Mouse (Mus musculus) ovary, postnatal 10 days (tissue): ENCODE measurements at regions not wholly inside any gene's neighbourhood (a gene's known extent, or its start where the extent isn't known, plus 50 kb on each side); places are given as distances from the start of the nearest gene placed in this dataset.

Experiments used
- DNase-seq: peaks from one replicate; pipeline ENCODE4 v3.0.0; 2022; ENCODE audit warnings: low spot score

DNA sequence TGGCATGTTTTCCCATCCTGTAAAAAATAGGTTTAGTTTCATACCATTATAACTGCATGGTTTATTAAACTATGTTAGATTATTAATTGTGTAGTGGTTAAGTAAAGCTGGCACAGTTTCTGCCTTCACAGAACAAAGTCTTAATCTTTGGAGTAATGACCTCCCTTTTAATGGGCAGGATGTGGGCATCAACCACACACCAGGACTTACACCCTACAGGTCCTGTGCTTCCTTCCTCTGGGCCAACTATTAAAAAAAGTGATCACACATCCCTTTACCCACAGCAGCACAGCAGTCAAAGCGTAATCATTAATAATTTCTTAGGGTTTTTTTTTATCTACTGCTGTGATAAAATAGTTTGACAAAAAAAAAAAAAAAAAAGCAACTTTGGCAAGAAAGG, 300.3 kb downstream of the Fam49a start:
- DNase-seq, result no peak

DNA sequence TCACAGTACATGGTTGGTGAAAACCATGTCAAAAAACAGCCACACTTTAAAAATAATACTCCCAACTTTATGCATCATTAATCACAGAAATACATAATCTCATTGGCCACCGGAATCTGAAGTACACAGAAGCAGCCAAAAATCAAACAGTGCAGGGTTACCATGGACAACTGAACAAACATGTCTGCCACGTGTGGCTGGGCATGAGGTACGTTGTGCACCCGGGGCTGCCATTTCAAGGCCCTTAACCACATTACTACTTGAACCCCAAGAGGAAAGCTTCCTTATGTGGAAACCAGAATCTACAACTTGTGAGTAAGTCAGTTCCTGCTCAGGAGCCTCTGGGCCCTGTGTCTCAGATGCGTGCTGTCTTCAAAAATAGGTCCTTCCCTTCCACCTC, 289.9 kb downstream of the Fam49a start:
- DNase-seq, result no peak

GRCm38 (mm10) chr12:12549649-12550048, 287.7 kb downstream of the Fam49a start:
- DNase-seq, result no peak

DNA sequence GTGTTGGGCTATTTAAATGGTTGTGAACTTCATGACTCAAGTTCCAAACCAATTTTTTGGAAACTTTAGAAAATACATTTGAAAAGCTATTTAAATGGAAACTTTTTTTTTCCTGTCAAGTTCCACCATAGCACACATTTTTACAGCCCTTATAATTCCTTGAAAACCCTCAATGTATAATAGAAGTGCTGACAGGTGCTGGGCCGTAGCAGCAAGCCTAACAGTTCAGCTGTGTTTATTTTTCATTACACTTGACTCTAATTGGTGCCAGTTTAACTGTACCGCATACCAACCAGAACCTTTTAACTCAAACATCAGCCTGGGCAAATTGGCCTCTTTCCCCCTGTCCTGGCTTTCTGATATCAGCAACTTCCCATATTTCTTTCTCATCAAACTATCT, 286.7 kb downstream of the Fam49a start:
- no peak for DNase-seq

GRCm38 (mm10) chr12:12547477-12547876, 285.5 kb downstream of the Fam49a start:
- no peak for DNase-seq

DNA sequence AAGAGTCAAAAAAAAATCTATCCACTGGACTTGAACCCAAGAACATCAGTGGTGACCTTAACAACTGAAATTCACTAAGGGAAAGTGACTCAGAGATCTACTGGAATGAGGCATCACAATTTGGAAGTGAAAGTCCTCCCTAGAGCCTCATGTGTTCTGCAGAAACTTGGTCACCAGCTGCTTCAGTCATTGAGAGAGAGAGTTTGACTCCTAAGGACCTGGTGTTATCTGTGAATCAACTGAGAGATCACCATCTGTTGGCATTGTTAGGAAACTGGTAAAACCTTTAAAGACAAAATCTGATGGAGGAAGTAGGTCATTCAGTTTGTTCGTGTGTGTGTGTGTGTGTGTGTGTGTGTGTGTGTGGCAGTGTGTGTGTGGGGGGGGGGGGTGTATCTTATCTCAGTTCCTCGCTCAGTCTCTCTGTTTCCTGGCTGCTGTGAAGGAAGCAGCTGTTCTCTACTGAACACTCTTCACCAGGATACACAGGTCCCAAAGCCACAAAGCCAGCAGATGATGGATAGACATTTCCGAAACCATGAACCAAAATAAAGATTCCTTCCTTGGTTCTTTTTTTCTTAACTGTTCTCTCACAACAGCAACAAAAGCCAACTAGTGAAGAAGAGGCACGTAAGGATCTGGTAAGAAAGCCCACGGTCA, 284.6 kb downstream of the Fam49a start:
- DNase-seq, result no peak

DNA sequence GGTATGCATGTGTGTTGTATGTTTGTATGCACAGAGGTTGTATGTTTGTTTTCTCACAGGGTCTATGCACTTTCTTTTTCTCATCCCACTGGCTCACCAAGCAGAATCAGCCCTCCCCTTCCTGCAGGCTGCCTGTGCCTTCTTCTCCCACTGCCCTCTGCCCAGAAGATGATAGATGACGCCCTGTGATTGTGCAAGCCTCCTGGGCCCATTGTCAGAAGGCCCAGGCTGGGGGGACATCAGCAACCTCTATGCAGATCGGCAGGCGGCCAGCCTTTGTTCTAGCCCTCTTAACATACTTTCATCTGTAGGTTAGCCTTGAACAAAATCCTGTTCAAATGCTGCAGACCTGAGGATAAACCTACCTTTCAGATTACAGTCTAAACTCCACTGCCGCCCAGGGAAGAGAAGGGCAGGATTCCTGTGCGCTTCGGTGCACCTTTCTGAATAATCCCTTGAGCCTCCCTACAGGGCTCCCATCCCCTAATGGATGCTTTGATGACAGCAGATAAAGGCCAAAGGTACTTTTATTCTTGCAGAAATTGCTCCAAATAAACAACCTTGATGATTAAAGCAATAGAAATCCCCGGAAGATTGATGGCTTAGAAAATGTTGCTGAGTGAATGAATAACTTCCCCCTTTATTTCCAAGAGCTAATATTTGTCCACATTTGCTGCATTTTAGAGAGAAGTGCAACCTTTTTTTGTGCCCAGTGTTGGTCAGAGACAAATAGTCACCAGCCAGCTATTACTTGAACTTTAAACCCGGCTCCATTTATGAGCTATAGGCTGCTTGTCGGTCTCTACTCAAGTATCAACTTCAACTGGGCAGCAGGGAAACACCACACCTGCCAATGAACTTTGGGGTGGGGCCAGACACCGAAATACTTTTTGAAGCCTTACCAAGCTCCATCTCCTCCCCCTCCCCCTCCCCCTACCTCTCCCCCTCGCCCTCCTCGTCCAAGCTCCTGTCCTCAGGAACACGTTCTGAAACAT, 279.4 kb downstream of the Fam49a start:
- no peak for DNase-seq

DNA sequence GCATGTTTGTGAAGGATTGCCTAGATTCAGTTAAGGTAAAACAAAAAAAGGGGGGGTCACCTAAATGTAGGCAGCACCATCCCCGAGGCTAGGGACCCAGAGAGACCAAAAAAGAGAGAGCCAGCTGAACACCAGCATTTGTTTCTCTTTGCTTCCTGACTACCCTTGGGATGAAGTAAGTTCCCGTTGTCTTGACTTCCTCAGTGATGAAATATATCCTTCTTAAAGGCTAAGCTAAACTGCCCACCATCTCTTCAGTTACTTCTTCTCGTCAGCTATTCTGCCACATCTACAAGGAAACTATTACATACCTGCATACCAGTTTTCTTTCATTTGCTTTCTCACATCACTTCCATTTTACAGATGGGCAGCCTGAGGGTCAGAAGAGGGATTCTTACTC, 277.4 kb downstream of the Fam49a start:
- DNase-seq, result no peak

DNA sequence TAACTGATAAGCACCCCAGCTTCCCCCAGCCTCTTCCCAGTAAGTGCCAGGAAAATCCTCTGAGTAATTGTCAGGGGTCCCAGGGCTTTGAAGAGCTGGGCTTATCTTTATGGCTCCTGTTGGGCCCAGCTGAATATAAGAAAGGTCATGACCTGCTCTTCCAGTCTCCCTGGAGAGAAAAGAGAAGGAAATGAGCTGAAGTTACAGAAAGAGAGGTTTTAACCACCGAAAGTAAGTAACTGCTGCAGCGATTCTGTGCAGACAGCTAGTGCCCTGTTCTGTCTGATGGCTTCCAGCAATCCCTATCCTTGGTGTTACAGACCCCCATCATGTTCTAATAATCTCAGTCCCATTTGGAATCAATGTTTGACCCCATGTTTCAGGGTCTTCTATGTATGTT, 272.8 kb downstream of the Fam49a start:
- DNase-seq, result no peak

DNA sequence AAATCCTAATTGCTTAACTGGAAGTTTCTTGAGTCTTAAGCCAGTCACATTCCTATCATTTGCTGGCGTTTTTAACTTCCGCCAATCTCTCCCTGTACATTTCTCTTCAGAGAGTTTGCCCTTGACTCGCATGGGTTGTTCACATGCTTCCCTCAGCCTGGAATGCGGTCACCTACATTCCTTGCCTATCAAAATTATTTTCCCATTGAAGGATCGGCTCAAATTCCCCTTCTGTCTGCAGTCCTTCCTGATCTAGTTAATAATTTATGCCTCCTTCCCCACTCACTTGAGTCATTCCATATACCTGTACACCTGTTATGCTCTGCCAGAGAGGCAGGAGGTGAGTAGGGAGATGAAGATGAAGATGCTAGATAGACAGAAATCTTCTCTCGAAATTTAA, 268.9 kb downstream of the Fam49a start:
- DNase-seq, result no peak

GRCm38 (mm10) chr12:12529541-12529940, 267.6 kb downstream of the Fam49a start:
- no peak for DNase-seq

DNA sequence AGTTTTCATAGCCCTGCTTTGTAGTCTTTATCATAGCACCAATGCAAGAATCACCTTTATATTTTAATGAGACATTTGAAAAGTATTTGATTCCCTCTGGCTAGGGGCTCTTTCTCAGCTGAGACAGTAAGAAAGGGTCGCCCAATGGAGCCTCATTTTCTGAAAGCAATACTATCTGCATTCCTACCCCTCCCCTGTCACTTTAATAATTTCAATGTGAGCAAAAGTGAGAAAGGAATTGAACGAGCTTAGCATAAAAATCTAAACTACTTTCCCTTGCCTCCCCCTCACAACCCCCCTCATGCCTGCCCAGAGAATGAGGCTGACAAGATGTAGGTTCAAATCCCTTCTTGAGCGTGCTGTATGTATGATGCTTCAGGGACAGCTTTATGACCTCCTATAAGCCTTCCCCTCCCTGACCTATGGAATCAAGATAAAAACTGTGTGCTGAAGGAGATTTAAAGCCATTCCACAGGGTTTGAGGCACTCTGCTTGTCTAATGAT, 266.6 kb downstream of the Fam49a start:
- no peak for DNase-seq

- no peak for DNase-seq
These were observed 266.0 kb downstream of the Fam49a start for GRCm38 (mm10) chr12:12527766-12528477.

GRCm38 (mm10) chr12:12527366-12527765, 265.4 kb downstream of the Fam49a start:
- DNase-seq, result no peak

- no peak for DNase-seq
These were observed 258.4 kb downstream of the Fam49a start for GRCm38 (mm10) chr12:12520311-12520852.

GRCm38 (mm10) chr12:12518490-12519070, 256.6 kb downstream of the Fam49a start:
- DNase-seq, result no peak

DNA sequence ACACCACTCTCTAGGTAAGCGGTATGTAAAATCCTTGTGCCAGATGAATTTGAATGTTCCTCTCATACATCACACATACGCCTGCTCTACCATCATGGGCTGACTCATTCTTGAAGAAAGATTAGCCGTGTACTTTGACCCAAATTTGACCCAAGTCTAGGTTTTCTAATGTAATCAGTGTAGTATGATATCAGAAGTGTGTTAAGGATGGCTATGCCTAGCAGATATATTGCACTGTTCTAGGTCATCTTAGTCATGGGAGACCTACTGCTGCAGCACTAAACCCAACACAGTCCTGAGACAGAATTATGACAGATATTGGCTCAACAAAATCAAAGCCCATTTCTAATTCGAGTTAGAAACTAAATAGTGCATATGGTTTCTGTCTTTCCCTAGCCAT, 255.1 kb downstream of the Fam49a start:
- no peak for DNase-seq

DNA sequence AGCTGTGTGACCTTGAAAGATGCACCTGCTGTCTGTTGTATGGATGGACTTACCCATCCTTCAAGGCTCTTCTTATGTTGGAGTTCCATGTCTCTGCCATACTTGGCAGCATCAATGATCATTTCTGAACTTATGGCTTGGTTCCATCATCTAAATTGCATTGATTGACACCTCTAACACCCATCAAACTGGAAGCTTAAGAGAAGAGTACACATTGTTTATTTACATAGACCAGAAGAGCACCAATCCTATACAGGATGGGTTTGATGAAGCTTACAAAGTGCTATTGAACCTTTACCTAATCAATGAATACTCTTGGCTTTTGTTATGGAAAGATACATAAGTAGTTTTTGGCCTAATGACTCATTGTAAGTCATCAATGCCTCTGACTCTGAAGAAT, 248.8 kb downstream of the Fam49a start:
- no peak for DNase-seq

DNA sequence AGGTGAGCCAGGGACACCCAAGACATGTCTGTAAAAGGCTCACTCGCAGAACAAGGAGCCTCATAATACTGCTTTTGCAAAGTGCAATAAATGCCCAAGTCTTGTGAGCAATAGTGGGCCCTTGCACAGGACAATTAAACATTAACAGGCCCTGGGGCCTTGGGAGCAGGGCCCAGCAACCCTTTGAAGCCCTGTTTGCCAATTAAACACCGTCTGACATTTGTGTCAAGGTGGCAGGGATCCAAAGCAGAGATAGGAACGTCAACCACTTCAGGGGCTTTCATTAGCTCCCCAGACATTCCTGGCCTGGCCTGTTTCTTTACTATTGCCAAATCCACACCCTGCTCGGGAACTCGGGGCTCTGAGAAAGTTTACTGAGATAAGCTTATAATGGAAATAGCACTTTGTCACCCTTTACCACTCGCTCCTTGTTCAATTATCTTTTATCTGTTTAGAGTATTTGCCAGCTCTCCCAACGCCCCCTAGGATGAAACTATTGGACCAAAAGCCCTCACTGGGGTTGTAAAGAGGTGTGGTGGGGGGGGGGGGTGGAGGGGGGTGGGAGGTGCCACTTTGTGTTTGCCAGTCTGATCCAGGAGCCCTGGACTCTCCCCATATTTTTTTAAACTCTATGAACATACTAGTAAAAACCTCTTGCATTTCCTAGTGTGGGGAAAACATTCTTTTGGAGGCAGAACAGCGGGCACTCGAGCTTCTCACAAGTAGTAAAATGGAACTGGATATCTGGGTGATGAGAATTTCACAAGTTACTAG, 247.4 kb downstream of the Fam49a start:
- DNase-seq, result no peak

DNA sequence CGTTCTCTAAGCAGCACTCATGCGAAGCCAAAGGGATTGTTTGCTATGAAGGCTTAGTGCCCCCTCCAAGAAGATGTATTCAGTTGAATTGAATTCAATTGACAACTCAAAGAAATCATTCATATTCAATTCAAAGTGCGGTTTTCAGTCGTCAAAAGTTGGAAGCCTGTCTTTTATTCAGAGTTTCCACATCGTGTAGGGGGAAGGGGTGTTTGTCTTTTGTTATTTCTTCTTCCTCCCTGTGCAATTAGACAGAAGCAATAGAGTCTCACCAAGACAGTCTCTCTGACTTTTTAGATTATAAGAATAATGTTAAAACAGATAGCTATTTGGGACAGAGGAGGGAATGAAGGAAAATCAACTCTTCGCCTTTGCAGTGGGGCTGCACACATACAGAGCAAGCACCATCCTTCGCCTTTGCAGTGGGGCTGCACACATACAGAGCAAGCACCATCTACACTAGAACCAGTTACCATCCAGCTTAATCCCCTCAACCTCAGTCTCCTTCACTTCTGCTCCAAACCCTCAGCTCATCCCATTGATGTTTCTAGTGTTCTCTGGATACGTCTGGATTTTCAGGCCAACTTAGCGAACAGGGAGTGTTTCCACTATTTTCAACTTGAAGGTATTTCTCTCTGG, 246.7 kb downstream of the Fam49a start:
- DNase-seq, result no peak

GRCm38 (mm10) chr12:12506671-12507070, 244.7 kb downstream of the Fam49a start:
- no peak for DNase-seq
